Mouse (Mus musculus): ENCODE results near the gene Slc35b2.

DNA sequence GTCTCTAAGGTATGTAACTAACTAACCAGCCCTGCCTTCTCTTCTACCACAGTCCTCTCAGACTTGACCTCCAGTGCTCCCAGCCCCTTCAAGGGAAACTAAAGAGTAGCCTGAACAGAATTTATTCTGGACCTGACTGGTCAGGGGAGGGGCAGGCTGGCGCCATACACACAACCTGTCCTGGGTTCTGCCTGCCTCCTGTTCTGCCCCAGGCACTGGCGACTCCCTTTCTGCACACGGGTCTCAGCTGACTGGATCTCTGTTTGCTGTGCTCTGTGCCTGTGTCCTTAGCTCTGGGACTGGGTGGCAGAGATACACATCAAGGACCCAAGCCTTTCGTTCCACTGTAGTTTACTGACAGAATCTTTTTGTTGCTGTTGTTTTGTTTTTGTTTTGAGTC is 15.9 kb downstream of the Slc35b2 start:
- TF ChIP-seq POLR2A (IDR thresholded peaks at IDR 0.05; ENCODE audit: insufficient read depth, low read length) = no peak
- no peak for TF ChIP-seq CTCF (IDR thresholded peaks at IDR 0.05; ENCODE audit: low read depth, low read length)
- TF ChIP-seq EP300 (IDR thresholded peaks at IDR 0.05; ENCODE audit: insufficient read depth, low read depth, low read length) = peak; percentile 77; the same call in 1 of the 2 replicates

All from ES-Bruce4 (cell line).